Mouse (Mus musculus) limb, embryonic 11.5 days (tissue): ENCODE results near the gene Vmn1r126. TPM values are rescaled to one million over a fixed set of nuclear protein-coding genes. Genes with fewer than 3 reads are reported as not detected.
"Not testable (repeated sequence)": the region's sequence is repeated elsewhere in the genome, so short reads cannot be mapped to it uniquely, and the experiment has no call there.

Source experiments
- ATAC-seq: fragments of 200-750 bp; cut with Nextera tagmentation; 2 replicates; pipeline ENCODE4 v1.8.0; 2017; ENCODE audit warnings: low read depth; ENCODE audit not compliant: insufficient number of reproducible peaks, low FRiP score, low TSS enrichment
- DNase-seq: peaks from one replicate; pipeline ENCODE4 v3.0.0-alpha.2; 2015; ENCODE audit warnings: low spot score
- H3K27ac ChIP-seq: fragments of 300-500 bp; sonication (generic); replicated peaks from 2 replicates; pipeline ENCODE4 v1.5.1; 2014; ENCODE audit warnings: low read depth, mild to moderate bottlenecking, low read length
- H3K27me3 ChIP-seq: fragments of 300-500 bp; sonication (generic); 2 replicates; pipeline ENCODE4 v1.6.1; 2014; ENCODE audit warnings: mild to moderate bottlenecking, low read length, mixed read lengths; ENCODE audit not compliant: control insufficient read depth, insufficient read depth
- H3K36me3 ChIP-seq: fragments of 300-500 bp; sonication (generic); 2 replicates; pipeline ENCODE4 v1.6.1; 2014; ENCODE audit warnings: mild to moderate bottlenecking, low read length, moderate library complexity, mixed read lengths; ENCODE audit not compliant: control insufficient read depth, insufficient read depth
- H3K4me1 ChIP-seq: fragments of 300-500 bp; sonication (generic); 2 replicates; pipeline ENCODE4 v1.6.1; 2014; ENCODE audit warnings: low read length, mixed read lengths; ENCODE audit not compliant: control insufficient read depth, insufficient read depth
- H3K4me2 ChIP-seq: fragments of 300-500 bp; sonication (generic); 2 replicates; pipeline ENCODE4 v1.6.1; 2014; ENCODE audit warnings: low read depth, mild to moderate bottlenecking, moderate library complexity; ENCODE audit not compliant: severe bottlenecking
- H3K4me3 ChIP-seq: fragments of 300-500 bp; sonication (generic); 2 replicates; pipeline ENCODE4 v1.5.1; 2014; ENCODE audit warnings: low read depth, low read length
- H3K9ac ChIP-seq: fragments of 300-500 bp; sonication (generic); 2 replicates; pipeline ENCODE4 v1.6.1; 2014; ENCODE audit warnings: mild to moderate bottlenecking, low read length
- H3K9me3 ChIP-seq: fragments of 300-500 bp; sonication (generic); 2 replicates; pipeline ENCODE4 v1.6.1; 2016; ENCODE audit warnings: low read length; ENCODE audit not compliant: control insufficient read depth
- WGBS: fragments of 180-500 bp; shearing (Covaris S2); extraction: QIAGEN DNeasy Blood & Tissue Kit; methylation state at CpG from one replicate; pipeline ENCODE4 v1.1.7; 2014; 5-methylcytosine and 5-hydroxymethylcytosine counted together
- polyA plus RNA-seq: library from polyadenylated mRNA; unstranded; fragments of >200 nt; fragmentation: Nextera tagmentation; extraction: Ambion mirVana; gene quantifications from 2 replicates; pipeline ENCODE4 v1.2.1, GENCODE M21; 2014

The Vmn1r126 gene
- not detected in 2 replicates for polyA plus RNA-seq

DNA sequence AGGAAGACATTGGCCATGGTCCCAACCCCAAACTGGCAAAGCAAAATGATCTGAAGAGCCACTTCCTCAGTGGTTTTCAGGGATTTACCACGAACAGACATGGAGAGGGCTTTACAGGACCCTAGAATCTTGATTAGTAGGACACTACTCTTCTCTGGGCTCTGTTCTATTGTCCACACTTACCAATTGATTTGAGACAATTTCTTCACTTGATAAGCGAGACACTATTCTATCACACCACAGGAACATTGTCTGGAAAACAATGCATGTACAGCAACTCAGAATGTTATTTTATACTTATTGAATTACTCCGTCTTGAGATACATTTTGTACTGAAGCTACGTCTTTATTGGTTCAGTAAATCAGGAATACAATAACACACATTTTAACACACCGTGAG lies at the start of gene Vmn1r126:
Gene Vmn1r126, minus strand, starts transcription at position 101 of the 400 bp plus-strand sequence.
- not testable (repeated sequence) for H3K9ac ChIP-seq, H3K36me3 ChIP-seq, H3K27me3 ChIP-seq, H3K4me3 ChIP-seq, ATAC-seq, H3K9me3 ChIP-seq, H3K4me2 ChIP-seq, H3K27ac ChIP-seq, H3K4me1 ChIP-seq, DNase-seq
- no CpG with 5 or more reads among the region's 5 CpGs for whole genome bisulfite sequencing

DNA sequence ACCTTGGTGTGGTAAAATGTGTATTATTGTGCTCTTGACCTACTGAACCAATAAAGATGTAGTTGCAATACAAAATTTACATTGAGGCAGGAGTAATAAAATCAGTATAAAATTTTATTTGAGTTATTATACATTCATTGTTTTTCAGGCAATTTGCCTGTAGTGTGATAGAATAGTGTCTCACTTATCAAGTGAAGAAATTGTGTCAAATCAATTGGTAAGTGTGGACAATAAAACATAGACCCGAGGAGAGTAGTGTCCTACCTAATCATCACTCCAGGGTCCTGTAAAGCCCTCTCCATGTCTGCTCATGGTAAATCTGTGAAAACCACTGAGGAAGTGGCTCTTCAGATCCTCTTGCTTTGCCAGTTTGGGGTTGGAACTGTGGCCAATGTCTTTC lies 47.8 kb upstream of the Vmn1r126 start, which contains the start of gene Vmn1r128:
Gene Vmn1r128, plus strand, starts transcription at position 301 of the 400 bp plus-strand sequence.
- not testable (repeated sequence) for H3K9me3 ChIP-seq, H3K4me1 ChIP-seq, ATAC-seq, H3K9ac ChIP-seq, H3K27me3 ChIP-seq, DNase-seq, H3K4me3 ChIP-seq, H3K27ac ChIP-seq, H3K36me3 ChIP-seq, H3K4me2 ChIP-seq
- 63% methylated on average over 1 of the region's 1 CpGs for WGBS

DNA sequence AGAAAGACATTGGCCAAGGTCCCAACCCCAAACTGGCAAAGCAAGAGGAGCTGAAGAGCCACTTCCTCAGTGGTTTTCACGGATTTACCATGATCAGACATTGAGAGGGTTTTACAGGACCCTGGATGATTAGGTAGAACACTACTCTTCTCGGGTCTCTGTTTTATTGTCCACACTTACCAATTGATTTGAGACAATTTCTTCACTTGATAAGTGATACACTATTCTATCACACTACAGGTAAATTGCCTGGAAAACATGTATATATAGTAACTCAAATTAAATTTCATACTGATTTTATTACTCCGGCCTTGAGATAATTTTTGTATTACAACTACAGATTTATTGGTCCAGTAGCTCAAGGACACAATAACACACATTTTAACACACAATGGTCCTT lies 18.5 kb upstream of the Vmn1r126 start, which contains the start of gene Vmn1r127:
Gene Vmn1r127, minus strand, starts transcription at position 101 of the 400 bp plus-strand sequence.
- H3K4me3 ChIP-seq, H3K9ac ChIP-seq, ATAC-seq, H3K27ac ChIP-seq, DNase-seq, H3K4me1 ChIP-seq, H3K9me3 ChIP-seq, H3K4me2 ChIP-seq, H3K36me3 ChIP-seq, H3K27me3 ChIP-seq: not testable (repeated sequence)
- no CpG with 5 or more reads among the region's 3 CpGs for WGBS

DNA sequence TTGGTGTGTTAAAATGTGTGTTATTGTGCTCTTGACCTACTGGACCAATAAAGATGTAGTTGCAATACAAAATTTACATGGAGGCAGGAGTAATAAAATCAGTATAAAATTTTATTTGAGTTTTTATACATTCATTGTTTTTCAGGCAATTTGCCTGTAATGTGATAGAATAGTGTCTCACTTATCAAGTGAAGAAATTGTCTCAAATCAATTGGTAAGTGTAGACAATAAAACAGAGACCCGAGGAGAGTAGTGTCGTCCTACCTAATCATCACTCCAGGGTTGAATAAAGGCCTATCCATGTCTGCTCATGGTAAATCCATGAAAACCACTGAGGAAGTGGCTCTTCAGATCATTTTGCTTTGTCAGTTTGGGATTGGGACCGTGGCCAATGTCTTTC lies 29.4 kb downstream of the Vmn1r126 start, which contains the start of gene Vmn1r125:
Gene Vmn1r125, plus strand, starts transcription at position 301 of the 400 bp plus-strand sequence.
- H3K4me1 ChIP-seq, H3K4me3 ChIP-seq, H3K27ac ChIP-seq, DNase-seq, H3K27me3 ChIP-seq, H3K9ac ChIP-seq, ATAC-seq, H3K9me3 ChIP-seq, H3K4me2 ChIP-seq, H3K36me3 ChIP-seq: not testable (repeated sequence)
- WGBS = 77% methylated on average over 3 of the region's 3 CpGs

DNA sequence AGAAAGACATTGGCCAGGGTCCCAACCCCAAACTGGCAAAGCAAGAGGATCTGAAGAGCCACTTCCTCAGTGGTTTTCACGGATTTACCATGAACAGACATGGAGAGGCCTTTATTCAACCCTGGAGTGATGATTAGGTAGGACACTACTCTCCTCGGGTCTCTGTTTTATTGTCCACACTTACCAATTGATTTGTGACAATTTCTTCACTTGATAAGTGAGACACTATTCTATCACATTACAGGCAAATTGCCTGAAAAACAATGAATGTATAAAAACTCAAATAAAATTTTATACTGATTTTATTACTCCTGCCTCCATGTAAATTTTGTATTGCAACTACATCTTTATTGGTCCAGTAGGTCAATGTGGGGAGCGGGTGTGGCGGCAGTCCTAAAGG lies 40.8 kb downstream of the Vmn1r126 start, which contains the start of gene Vmn1r124:
Gene Vmn1r124, minus strand, starts transcription at position 101 of the 400 bp plus-strand sequence.
- 67% methylated on average over 4 of the region's 4 CpGs for WGBS
- not testable (repeated sequence) for H3K27ac ChIP-seq, H3K4me2 ChIP-seq, H3K4me1 ChIP-seq, DNase-seq, H3K27me3 ChIP-seq, H3K36me3 ChIP-seq, H3K4me3 ChIP-seq, H3K9me3 ChIP-seq, H3K9ac ChIP-seq, ATAC-seq

Other genes starting within 250 kb of the Vmn1r126 start
- not detected in 2 replicates for gene Vmn1r120, start 247.7 kb downstream of the Vmn1r126 start, polyA plus RNA-seq
- gene Vmn1r121, start 203.0 kb downstream of the Vmn1r126 start, polyA plus RNA-seq = not detected in 2 replicates
- gene Vmn1r122, start 167.3 kb downstream of the Vmn1r126 start, polyA plus RNA-seq = not detected in 2 replicates
- gene Vmn1r123, start 139.3 kb downstream of the Vmn1r126 start, polyA plus RNA-seq = not detected in 2 replicates
- not detected in 2 replicates for gene Gm5157, start 111.0 kb downstream of the Vmn1r126 start, polyA plus RNA-seq
- not detected in 2 replicates for gene Vmn1r124, start 40.9 kb downstream of the Vmn1r126 start, polyA plus RNA-seq
- gene Vmn1r125, start 29.3 kb downstream of the Vmn1r126 start, polyA plus RNA-seq = not detected in 2 replicates
- not detected in 2 replicates for gene Vmn1r127, start 18.4 kb upstream of the Vmn1r126 start, polyA plus RNA-seq
- gene Vmn1r128, start 47.9 kb upstream of the Vmn1r126 start, polyA plus RNA-seq = not detected in 2 replicates
- gene Vmn1r129, start 59.8 kb upstream of the Vmn1r126 start, polyA plus RNA-seq = not detected in 2 replicates
- gene Gm6882, start 131.3 kb upstream of the Vmn1r126 start, polyA plus RNA-seq = not detected in 2 replicates
- gene Vmn1r130, start 210.3 kb upstream of the Vmn1r126 start, polyA plus RNA-seq = not detected in 2 replicates
- not detected in 2 replicates for gene Vmn1r131, start 244.6 kb upstream of the Vmn1r126 start, polyA plus RNA-seq